Mouse (Mus musculus) myocyte (in vitro differentiated cells): ENCODE measurements around the gene Oaf. TPM values are rescaled to one million over a fixed set of nuclear protein-coding genes. Genes with fewer than 3 reads are reported as not detected.
A peak's percentile ranks its signal among the peaks of the same experiment; 100 is the strongest.

Source experiments
- H3K27me3 ChIP-seq: one replicate; pipeline ENCODE4 v1.6.1; 2011; ENCODE audit not compliant: control insufficient read depth, insufficient read depth, insufficient read length
- H3K36me3 ChIP-seq: one replicate; pipeline ENCODE4 v1.6.1; 2011; ENCODE audit not compliant: control insufficient read depth, insufficient read depth
- H3K4me2 ChIP-seq: one replicate; pipeline ENCODE4 v1.6.1; 2011; ENCODE audit warnings: low read depth, control low read depth
- H3K4me3 ChIP-seq: one replicate; pipeline ENCODE4 v1.5.1; 2011; ENCODE audit warnings: mild to moderate bottlenecking, control low read depth, moderate library complexity
- H3K79me2 ChIP-seq: one replicate; pipeline ENCODE4 v1.6.1; 2011; ENCODE audit not compliant: control insufficient read depth, insufficient read depth
- H3ac ChIP-seq: one replicate; pipeline ENCODE4 v1.6.1; 2011; ENCODE audit not compliant: control insufficient read depth, insufficient read length
- CEBPB ChIP-seq: IDR thresholded peaks from 2 replicates; pipeline ENCODE4 v1.6.1; 2011; ENCODE audit warnings: mild to moderate bottlenecking, moderate library complexity; ENCODE audit not compliant: poor library complexity, insufficient read depth, severe bottlenecking
- E2F4 ChIP-seq: IDR thresholded peaks from one replicate; pipeline ENCODE4 v1.6.1; 2011; ENCODE audit warnings: mild to moderate bottlenecking, control low read depth, moderate library complexity; ENCODE audit not compliant: insufficient read depth
- MAX ChIP-seq: IDR thresholded peaks from one replicate; pipeline ENCODE4 v1.6.1; 2011; ENCODE audit warnings: low read depth, mild to moderate bottlenecking, control low read depth
- MYOD1 ChIP-seq, 3 experiments: IDR thresholded peaks; one replicate each; pipeline ENCODE4 v1.6.1; 2011; ENCODE audit warnings: control low read depth in 2 of 3, low read depth in 2 of 3, mild to moderate bottlenecking in 2 of 3, moderate library complexity in 1 of 3; ENCODE audit not compliant: insufficient read length in 2 of 3, control insufficient read depth in 1 of 3
- MYOG ChIP-seq, 3 experiments: IDR thresholded peaks; one replicate each; pipeline ENCODE4 v1.6.1; 2011; ENCODE audit warnings: control low read depth in 2 of 3, low read depth in 2 of 3, mild to moderate bottlenecking in 2 of 3; ENCODE audit not compliant: insufficient read length in 2 of 3, control insufficient read depth in 1 of 3, insufficient read depth in 1 of 3
- POLR2A ChIP-seq: IDR thresholded peaks from one replicate; pipeline ENCODE4 v1.6.1; 2011; ENCODE audit warnings: low read depth, mild to moderate bottlenecking, control low read depth, moderate library complexity; ENCODE audit not compliant: insufficient read length
- POLR2AphosphoS2 ChIP-seq: IDR thresholded peaks from one replicate; pipeline ENCODE4 v1.6.1; 2011; ENCODE audit warnings: low read depth, control low read depth; ENCODE audit not compliant: insufficient read length
- REST ChIP-seq: IDR thresholded peaks from one replicate; pipeline ENCODE4 v1.6.1; 2011; ENCODE audit warnings: mild to moderate bottlenecking, control low read depth, moderate library complexity; ENCODE audit not compliant: insufficient read depth, insufficient read length
- SRF ChIP-seq: IDR thresholded peaks from one replicate; pipeline ENCODE4 v1.6.1; 2011; ENCODE audit warnings: low read depth; ENCODE audit not compliant: control insufficient read depth, insufficient read length
- TCF12 ChIP-seq: IDR thresholded peaks from one replicate; pipeline ENCODE4 v1.6.1; 2011; ENCODE audit warnings: mild to moderate bottlenecking, control low read depth; ENCODE audit not compliant: poor library complexity, insufficient read depth, severe bottlenecking
- TCF3 ChIP-seq: IDR thresholded peaks from one replicate; pipeline ENCODE4 v1.6.1; 2011; ENCODE audit warnings: low read depth, control low read depth; ENCODE audit not compliant: insufficient read length
- USF1 ChIP-seq: IDR thresholded peaks from one replicate; pipeline ENCODE4 v1.6.1; 2011; ENCODE audit warnings: low read depth, mild to moderate bottlenecking, control low read depth, moderate library complexity
- polyA plus RNA-seq: library from polyadenylated mRNA; unstranded; fragments of >200 nt; fragmentation: generic; extraction: Trizol; gene quantifications from one replicate; pipeline ENCODE4 v1.2.1, GENCODE M21; 2012; ENCODE audit warnings: missing spikeins

Gene Oaf
- polyA plus RNA-seq, 1 experiment: 27.1 TPM

DNA sequence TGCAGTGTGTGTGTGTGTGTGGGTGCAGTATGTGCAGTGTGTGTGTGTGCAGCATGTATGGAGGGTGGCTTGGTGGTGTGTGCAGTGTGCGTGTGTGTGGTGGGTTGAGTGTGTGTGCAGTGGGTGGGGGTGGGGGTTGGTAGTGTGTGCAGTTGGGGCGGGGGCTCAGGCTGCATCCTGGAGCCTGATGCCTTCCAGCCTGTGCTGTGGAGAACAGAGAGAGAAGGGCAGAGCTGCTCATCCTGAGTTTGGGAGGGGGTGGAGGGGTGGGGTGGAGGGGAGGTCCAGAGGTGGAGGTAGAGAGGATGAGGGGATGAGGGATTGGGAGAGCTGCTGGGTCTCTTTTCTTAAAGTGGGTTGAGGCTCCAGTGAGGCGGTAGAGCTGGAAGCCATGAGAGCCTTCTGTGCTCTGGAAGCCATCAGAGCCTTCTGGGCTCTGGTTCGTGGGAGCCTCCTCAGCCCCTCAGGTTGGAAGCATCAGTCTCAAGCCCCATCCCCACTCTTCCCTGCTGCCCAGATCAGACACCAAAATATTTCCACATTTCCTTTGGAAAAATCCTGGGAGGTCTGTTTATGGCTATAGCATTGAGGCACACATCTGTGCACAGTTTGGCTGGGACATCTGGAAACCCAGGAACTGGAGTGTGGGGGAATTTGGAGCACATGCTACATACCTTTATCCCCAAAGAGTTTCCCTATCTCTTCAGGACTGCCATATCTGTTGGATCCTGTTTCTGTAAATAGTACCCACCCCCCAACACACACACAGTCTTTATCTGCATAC lies 21.6 kb upstream of the Oaf start:
- no peaks in the 10 kb centered on the region for H3K27me3 ChIP-seq
- no peak overlapping the region for H3K4me3 ChIP-seq
- TF ChIP-seq E2F4 (no peak), POLR2A (no peak), MYOG (IDR thresholded peaks at IDR 0.05; ENCODE audit: control insufficient read depth in 1 of 3, insufficient read depth in 1 of 3, insufficient read length in 2 of 3, low read depth in 2 of 3) (no peak), CEBPB (no peak), REST (no peak), SRF (no peak), MAX (no peak), TCF3 (no peak), TCF12 (no peak)
- H3ac ChIP-seq: no peak overlapping the region
- no peaks in the 10 kb centered on the region for H3K79me2 ChIP-seq
- H3K4me2 ChIP-seq: no peak overlapping the region
- H3K36me3 ChIP-seq: no peaks in the 10 kb centered on the region

DNA sequence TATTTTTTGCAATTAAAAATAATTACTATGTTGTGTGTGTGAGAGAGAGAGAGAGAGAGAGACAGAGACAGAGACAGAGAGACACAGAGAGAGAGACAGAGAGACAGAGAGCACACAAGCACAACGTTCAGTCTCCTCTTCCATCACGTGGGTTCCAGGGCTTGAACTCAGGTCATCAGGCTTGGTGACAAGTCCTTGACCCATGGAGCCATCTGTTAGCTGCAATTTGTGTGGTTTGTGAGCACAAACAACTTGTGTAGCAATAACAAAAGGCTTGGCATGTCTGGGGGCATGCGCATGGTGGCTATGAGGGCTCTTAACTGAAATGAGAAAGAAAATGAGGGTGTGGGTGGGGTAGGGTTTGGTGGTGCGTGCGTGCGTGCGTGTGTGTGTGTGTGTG lies 20.9 kb upstream of the Oaf start:
- TF ChIP-seq REST (no peak), CEBPB (no peak), USF1 (no peak), TCF12 (no peak), POLR2A (no peak), MYOD1 (IDR thresholded peaks at IDR 0.05; ENCODE audit: control insufficient read depth in 1 of 3, insufficient read length in 2 of 3, low read depth in 2 of 3) (no peak), MAX (no peak), E2F4 (no peak), TCF3 (no peak), SRF (no peak), POLR2AphosphoS2 (no peak), MYOG (IDR thresholded peaks at IDR 0.05; ENCODE audit: control insufficient read depth in 1 of 3, insufficient read depth in 1 of 3, insufficient read length in 2 of 3, low read depth in 2 of 3) (no peak)
- Histone ChIP-seq H3K36me3 (no peaks in the 10 kb centered on the region), H3ac (no peak overlapping the region), H3K79me2 (no peaks in the 10 kb centered on the region), H3K4me3 (no peak overlapping the region), H3K27me3 (no peaks in the 10 kb centered on the region), H3K4me2 (no peak overlapping the region)

DNA sequence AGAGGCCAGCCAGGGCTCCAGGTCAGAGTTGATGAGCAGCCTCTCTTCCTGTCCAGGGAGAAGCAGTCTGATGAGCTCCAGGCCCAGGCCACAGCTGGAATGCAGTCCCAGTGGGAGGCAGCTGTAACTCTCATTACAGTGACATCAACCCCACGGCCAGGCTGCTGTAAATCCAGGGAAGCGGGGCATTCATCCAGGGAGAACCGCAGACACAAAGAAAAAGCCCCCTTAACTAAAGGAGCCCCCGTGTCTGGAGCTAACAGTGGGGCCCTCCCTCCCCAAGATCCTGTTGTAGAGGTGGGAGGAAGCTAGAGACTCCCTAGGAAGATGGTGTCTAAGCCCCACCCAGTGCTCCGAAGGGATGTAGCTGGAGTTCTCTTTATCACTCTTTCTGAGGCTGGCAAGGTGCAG lies 13.6 kb upstream of the Oaf start:
- H3K36me3 ChIP-seq: no peaks in the 10 kb centered on the region
- H3K27me3 ChIP-seq: no peaks in the 10 kb centered on the region
- H3K4me3 ChIP-seq: no peak overlapping the region
- H3ac ChIP-seq: no peak overlapping the region
- peak overlapping the region; percentile 34 for H3K4me2 ChIP-seq
- no peak for TF ChIP-seq TCF12
- no peak for TF ChIP-seq REST
- no peak for TF ChIP-seq MYOG (IDR thresholded peaks at IDR 0.05; ENCODE audit: control insufficient read depth in 1 of 3, insufficient read depth in 1 of 3, insufficient read length in 2 of 3, low read depth in 2 of 3)
- no peak for TF ChIP-seq SRF
- no peak for TF ChIP-seq MAX
- TF ChIP-seq POLR2AphosphoS2: no peak
- TF ChIP-seq MYOD1 (IDR thresholded peaks at IDR 0.05; ENCODE audit: control insufficient read depth in 1 of 3, insufficient read length in 2 of 3, low read depth in 2 of 3): no peak
- no peak for TF ChIP-seq E2F4
- no peak for TF ChIP-seq CEBPB
- no peak for TF ChIP-seq USF1
- no peak for TF ChIP-seq POLR2A
- no peak for TF ChIP-seq TCF3
- no peaks in the 10 kb centered on the region for H3K79me2 ChIP-seq

DNA sequence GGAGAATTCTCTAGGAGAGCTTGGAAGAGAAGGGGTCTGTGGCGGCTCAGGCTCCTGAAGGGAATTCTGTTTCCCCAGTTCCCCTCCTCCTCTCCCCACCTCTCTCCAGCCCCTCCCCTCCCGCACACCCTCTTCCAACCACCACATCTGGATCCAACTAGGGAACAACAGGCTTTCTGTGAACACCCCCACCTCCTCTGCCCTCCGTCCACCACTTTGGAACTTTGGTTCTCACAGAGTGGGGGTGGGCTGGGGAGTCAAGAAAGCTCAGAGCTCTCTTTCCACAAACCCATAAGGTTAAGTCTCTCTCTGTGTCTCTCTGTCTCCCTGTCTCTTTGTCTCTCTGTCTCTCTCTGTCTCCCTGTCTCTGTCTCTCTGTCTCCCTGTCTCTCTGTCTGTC lies 13.1 kb upstream of the Oaf start:
- no peak overlapping the region for H3K4me3 ChIP-seq

More for the DNA sequence above, 13.1 kb upstream of the Oaf start:
- TF ChIP-seq REST (no peak), POLR2AphosphoS2 (no peak), SRF (no peak), MAX (no peak), TCF12 (no peak), MYOG (IDR thresholded peaks at IDR 0.05; ENCODE audit: control insufficient read depth in 1 of 3, insufficient read depth in 1 of 3, insufficient read length in 2 of 3, low read depth in 2 of 3) (no peak), POLR2A (no peak), USF1 (no peak), CEBPB (no peak), E2F4 (no peak), MYOD1 (IDR thresholded peaks at IDR 0.05; ENCODE audit: control insufficient read depth in 1 of 3, insufficient read length in 2 of 3, low read depth in 2 of 3) (no peak), TCF3 (no peak)
- H3K27me3 ChIP-seq: no peaks in the 10 kb centered on the region
- peak overlapping the region; percentile 34 for H3K4me2 ChIP-seq
- H3K36me3 ChIP-seq: no peaks in the 10 kb centered on the region
- H3ac ChIP-seq: no peak overlapping the region
- H3K79me2 ChIP-seq: no peaks in the 10 kb centered on the region
